ENCODE assay signal across 9 mouse cellular contexts in the genomic region with DNA sequence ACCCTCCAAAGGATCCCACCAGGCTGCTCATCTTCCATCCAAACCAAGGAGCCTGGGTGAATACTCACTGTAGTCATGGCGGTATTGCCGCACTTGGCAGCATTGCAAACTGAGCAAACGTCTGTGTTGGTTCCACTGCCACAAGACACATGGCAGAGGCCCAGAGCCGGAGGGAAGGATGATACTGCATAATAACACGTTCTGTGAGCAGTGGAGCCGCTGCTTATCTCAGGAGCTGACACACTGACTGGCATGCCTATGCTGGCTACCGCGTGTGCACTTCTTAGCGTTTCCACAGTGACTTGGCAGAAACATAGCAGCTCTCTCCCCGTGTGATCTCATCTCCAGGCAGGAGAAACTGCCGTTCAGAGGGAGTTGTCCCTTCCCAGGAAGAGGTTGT.
DNase-seq lines count a peak whose midpoint lies in the region; ATAC-seq and TF ChIP-seq lines count a peak whose summit lies in the region.
"Had no signal": no experiment of that assay in that cellular context is flagged by ENCODE, and none has a peak within 500 bp of the region (broad histone marks: within the 10 kb centered on the region; RNA-seq: fewer than 3 reads in every experiment).

No protein-coding gene starts in this region.

- peak; percentile 32 for DNase-seq in lung, embryonic 14.5 days
- no peak for DNase-seq in lung, adult 2 months
- DNase-seq in gastrocnemius, postnatal 10 days = peak; percentile 21
- peak; percentile 55 to 79 for DNase-seq in layer of hippocampus, adult 2 months (ENCODE audit: low spot score in 2 of 2)
- no peak for DNase-seq in thymus, postnatal 14 days
- DNase-seq in kidney, adult 8-10 months = no peak

- no peaks in the 10 kb centered on the region for H3K27me3 ChIP-seq in lung, embryonic 14.5 days (ENCODE audit: insufficient read depth, low read length)
- H3K27me3 ChIP-seq in midbrain, embryonic 15.5 days (replicated peaks) = no peaks in the 10 kb centered on the region
- H3K27me3 ChIP-seq: Patski had no signal

- WGBS in lung, embryonic 14.5 days = 55% methylated on average over 11 of the region's 11 CpGs
- WGBS in lung, adult 2 months = 47% methylated on average over 11 of the region's 11 CpGs
- 38% methylated on average over 11 of the region's 11 CpGs for WGBS in midbrain, embryonic 15.5 days

- no peaks in the 10 kb centered on the region for H3K9me3 ChIP-seq in lung, embryonic 14.5 days (ENCODE audit: low read depth, low read length)
- no peaks in the 10 kb centered on the region for H3K9me3 ChIP-seq in midbrain, embryonic 15.5 days

- H3K4me3 ChIP-seq in lung, embryonic 14.5 days (ENCODE audit: low read depth, low read length) = no peak overlapping the region
- H3K4me3 ChIP-seq in lung, adult 2 months (replicated peaks; ENCODE audit: extremely low read depth, low read depth, low read length) = no peak overlapping the region
- H3K4me3 ChIP-seq in layer of hippocampus, adult 2 months = no peak overlapping the region
- no peak overlapping the region for H3K4me3 ChIP-seq in midbrain, embryonic 15.5 days

- no peak overlapping the region for H3K9ac ChIP-seq in lung, embryonic 14.5 days
- H3K9ac ChIP-seq in midbrain, embryonic 15.5 days = no peak overlapping the region

- no peak overlapping the region for H3K27ac ChIP-seq in lung, embryonic 14.5 days (ENCODE audit: low read depth)
- H3K27ac ChIP-seq in layer of hippocampus, adult 2 months = peak overlapping the region; percentile 69
- no peak overlapping the region for H3K27ac ChIP-seq in midbrain, embryonic 15.5 days

- H3K36me3 ChIP-seq in lung, embryonic 14.5 days (ENCODE audit: insufficient read depth) = no peaks in the 10 kb centered on the region
- no peaks in the 10 kb centered on the region for H3K36me3 ChIP-seq in midbrain, embryonic 15.5 days (replicated peaks)

- H3K4me1 ChIP-seq in lung, embryonic 14.5 days (ENCODE audit: insufficient read depth) = peaks cover 4% of the 10 kb centered on the region; the same call in 1 of the 2 replicates
- no peaks in the 10 kb centered on the region; the same call in 1 of the 2 replicates for H3K4me1 ChIP-seq in lung, adult 2 months (ENCODE audit: control insufficient read depth, insufficient read depth, low read length)
- H3K4me1 ChIP-seq in midbrain, embryonic 15.5 days = peaks cover 30% of the 10 kb centered on the region

- TF ChIP-seq CTCF in lung, embryonic 14.5 days (IDR thresholded peaks at IDR 0.05; ENCODE audit: low read depth) = no peak
- TF ChIP-seq CTCF in lung, adult 2 months (IDR thresholded peaks at IDR 0.05; ENCODE audit: insufficient read depth, low read length) = no peak
- no peak for TF ChIP-seq CTCF in layer of hippocampus, adult 2 months (conservative IDR thresholded peaks at IDR 0.05)

- TF ChIP-seq POLR2A in lung, adult 2 months (IDR thresholded peaks at IDR 0.05; ENCODE audit: borderline replicate concordance, extremely low read depth, low read depth, low read length) = no peak

- no peak for ATAC-seq in lung, embryonic 14.5 days (ENCODE audit: insufficient read depth)
- ATAC-seq in midbrain, embryonic 15.5 days (replicated peaks) = peak; percentile 70; the same call in 1 of the 2 replicates
- no peak for ATAC-seq in activated CD4-positive, CD25-positive, alpha-beta regulatory T cell, adult 4 months
- ATAC-seq: Patski had no signal

- H3K4me2 ChIP-seq in lung, embryonic 14.5 days = no peak overlapping the region
- no peak overlapping the region for H3K4me2 ChIP-seq in midbrain, embryonic 15.5 days

Comparison
In these comparisons a context has a peak if more than half of its experiments do, and no peak if none do; other contexts are left out.
1. DNase-seq: peak in lung, embryonic 14.5 days (single experiment), gastrocnemius, postnatal 10 days (single experiment) and layer of hippocampus, adult 2 months (2 of 2); none in lung, adult 2 months (single experiment), thymus, postnatal 14 days (single experiment) and kidney, adult 8-10 months (0 of 2).